Mouse (Mus musculus): ENCODE results near the gene Lrp5. TPM values are rescaled to one million over a fixed set of nuclear protein-coding genes. Genes with fewer than 3 reads are reported as not detected.
"Not testable (repeated sequence)": the region's sequence is repeated elsewhere in the genome, so short reads cannot be mapped to it uniquely, and the experiment has no call there.

Lrp5 gene
- polyA plus RNA-seq, 1 experiment: 44.1 TPM

GRCm38 (mm10) chr19:3695471-3695870 lies 9.1 kb upstream of the Lrp5 start:
- no peak for DNase-seq (ENCODE audit: low read depth)

DNA sequence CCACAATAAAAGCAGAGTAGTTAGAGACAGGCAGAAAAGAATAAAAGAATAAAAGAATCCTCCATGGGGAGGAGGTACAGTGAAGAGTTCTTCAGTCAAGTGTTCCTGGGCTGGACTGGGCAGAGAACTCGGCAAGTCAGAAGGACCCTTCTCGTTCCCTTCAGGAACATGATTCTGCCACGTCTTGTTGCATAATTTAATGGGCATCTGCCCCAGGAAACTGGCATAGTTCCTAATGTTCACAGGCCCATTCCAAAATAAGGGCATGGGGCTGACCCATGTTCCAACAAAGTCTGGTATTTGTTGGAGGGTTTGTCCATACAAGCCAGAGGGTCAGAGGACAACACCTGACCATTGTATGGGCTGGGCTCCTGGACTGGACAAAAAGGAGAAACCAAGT lies 8.6 kb upstream of the Lrp5 start:
- DNase-seq (ENCODE audit: low read depth): no peak

DNA sequence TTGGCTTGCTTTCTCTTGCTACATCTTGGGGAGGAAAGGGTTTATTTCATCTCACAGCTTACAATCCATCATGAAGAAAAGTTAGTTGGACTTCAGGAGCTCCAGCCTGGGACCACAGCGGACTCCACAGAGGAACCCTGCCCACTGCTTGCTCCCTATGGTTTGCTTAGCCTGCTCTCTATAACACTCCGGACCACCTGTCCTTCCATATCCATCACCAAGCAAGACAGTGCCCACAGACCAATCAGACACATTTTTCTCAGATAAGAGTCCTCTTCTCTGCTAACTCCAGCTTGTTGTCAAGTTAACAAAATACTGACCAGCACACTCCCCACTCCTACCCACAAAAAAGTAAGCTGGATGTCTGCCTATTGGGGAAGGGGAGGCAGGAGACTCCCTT lies 8.1 kb upstream of the Lrp5 start:
- DNase-seq (ENCODE audit: low read depth): no peak

DNA sequence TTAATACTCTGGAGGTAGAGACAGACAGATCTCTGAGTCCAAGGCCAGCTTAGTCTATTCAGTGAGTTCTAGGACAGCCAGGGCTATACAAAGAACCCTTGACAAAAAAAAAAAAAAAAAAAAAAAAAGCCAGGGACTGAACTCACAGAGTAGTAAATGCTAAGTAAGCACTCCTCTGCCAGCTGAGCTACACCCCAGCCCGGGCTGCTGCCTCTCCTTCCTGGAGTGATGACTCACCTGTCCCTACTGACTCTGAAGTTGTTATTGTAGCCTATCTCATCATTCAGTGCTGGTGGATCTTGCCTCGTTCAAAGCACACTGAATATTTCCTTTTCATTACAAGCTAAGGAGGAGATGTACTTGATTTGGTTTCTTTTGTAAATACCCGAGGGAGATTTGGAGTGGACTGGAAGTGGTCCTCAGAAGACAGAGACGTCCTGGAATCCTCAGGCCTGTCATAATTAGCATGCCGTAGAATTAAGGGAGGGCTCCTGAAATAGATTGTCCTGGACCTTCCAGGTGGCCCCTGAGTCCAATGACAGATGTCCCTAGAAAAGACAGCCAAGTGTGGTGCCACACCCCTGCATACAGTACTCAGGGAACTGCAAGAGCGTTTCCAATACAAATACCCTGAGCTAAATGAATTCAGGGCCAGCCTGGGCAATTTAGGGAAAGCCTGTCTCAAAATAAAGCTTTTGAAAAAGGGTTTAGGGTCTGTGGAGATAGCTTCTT lies 6.2 kb upstream of the Lrp5 start:
- no peak for DNase-seq (ENCODE audit: low read depth)

GRCm38 (mm10) chr19:3691337-3691736 lies 5.0 kb upstream of the Lrp5 start:
- no peak for DNase-seq (ENCODE audit: low read depth)

- no peak for DNase-seq (ENCODE audit: low read depth)
Measured at GRCm38 (mm10) chr19:3687676-3688171, 1.4 kb upstream of the Lrp5 start.

GRCm38 (mm10) chr19:3685611-3686214 lies 651 bp downstream of the Lrp5 start:
- no peak for DNase-seq (ENCODE audit: low read depth)

- no peak for DNase-seq (ENCODE audit: low read depth)
Measured at GRCm38 (mm10) chr19:3684957-3685580, 1.3 kb downstream of the Lrp5 start.

DNA sequence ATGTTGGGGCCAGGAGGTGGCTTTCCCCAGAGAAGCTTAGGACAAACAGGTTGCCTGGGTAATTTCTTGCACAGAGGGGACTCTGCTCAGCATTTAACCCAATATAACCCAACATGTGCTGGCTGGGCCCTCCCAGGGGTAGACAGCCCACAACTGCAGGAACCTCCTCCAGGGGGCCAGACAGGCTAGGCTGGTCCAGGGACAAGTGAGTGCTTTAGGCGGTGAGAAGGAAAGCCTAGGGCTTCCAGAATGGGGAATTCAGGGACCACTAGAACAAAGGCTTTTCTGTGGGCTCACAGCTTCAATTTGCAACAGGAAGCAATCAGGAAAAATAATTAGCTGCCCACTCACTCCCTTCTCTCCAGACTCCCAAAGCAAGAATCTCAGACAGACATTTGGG lies 1.9 kb downstream of the Lrp5 start:
- no peak for DNase-seq (ENCODE audit: low read depth)

GRCm38 (mm10) chr19:3681310-3681934 lies 4.9 kb downstream of the Lrp5 start:
- DNase-seq (ENCODE audit: low read depth): no peak

DNA sequence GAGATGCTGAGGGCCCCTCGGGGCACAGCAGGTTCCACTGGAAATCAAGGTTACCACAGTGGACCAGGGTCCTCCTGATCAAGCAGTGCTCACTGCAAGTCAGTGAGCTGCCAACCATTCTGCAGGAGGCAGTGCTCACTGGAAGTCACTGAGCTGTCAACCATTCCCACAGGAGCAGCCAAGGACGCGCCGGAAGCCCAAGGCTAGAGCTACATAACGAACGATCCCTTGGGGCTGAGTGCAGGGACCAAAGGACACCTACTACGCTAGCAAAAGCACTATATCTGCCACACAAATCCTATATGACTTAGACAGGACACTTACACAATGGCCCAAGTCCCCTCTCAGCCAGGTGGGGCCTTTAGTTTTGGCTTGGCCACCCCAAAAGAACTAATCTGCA lies 5.6 kb downstream of the Lrp5 start:
- no peak for DNase-seq (ENCODE audit: low read depth)

GRCm38 (mm10) chr19:3674122-3674855 lies 12.1 kb downstream of the Lrp5 start:
- no peak for DNase-seq (ENCODE audit: low read depth)

DNA sequence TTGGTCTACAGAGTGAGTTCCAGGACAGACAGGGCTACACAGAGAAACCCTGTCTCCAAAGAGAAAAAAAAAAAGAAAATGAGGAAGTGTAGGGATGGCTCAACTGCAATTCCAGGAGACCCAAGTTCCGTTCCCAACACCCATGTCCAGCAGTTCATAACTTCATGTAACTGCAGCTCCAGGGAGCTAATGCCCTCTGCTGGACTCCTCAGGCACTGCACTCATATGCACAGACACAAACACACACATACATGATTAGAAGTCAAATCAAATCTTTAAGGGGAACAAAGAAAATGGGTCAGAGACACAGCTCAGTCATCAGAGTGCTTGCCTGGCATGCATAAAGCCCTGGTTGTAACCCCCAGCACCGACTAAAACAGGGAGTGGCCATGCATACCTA lies 13.2 kb downstream of the Lrp5 start:
- no peak for DNase-seq (ENCODE audit: low read depth)

- no peak for DNase-seq (ENCODE audit: low read depth)
Measured at GRCm38 (mm10) chr19:3669100-3669499, 17.3 kb downstream of the Lrp5 start.

DNA sequence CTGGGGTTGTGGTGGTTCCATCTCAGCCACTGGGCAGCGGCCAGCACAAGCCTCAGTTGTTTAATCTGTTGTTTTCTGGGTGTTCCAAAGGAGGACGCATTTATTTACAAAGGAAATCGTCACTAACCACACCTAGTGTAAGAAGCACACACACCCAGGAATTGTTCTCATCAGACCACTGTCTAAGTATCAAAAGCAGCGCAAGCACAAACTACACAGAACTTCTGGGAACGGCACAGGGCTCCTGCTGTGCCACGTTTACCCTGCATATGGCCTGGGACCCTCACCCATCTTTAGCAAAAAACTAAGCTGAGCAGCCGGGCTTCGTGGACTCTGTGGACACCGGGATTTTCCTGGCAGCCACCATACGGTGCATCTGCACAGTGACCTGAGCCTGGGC lies 17.8 kb downstream of the Lrp5 start:
- no peak for DNase-seq (ENCODE audit: low read depth)

GRCm38 (mm10) chr19:3667979-3668378 lies 18.4 kb downstream of the Lrp5 start:
- no peak for DNase-seq (ENCODE audit: low read depth)

- no peak for DNase-seq (ENCODE audit: low read depth)
Measured at GRCm38 (mm10) chr19:3667155-3667895, 19.0 kb downstream of the Lrp5 start.

DNA sequence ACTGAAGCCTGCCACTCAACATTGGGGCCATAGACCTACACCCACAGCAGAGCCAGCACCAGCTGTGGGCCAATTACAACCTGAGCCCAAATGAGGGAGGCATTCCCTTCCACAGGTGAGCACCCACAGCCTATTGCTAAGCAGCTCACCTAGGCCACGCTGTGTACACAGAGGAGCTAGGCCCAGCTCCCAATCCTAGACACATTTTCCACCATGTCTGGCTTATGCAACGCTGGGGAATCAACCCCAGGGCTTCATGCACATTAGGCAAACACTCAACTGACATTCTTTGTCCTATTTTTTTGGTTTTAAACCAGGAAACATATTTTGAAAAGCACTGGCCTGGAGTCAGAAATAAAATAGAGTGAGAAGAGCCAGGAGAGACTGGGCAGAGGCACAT lies 19.7 kb downstream of the Lrp5 start:
- DNase-seq (ENCODE audit: low read depth): no peak

GRCm38 (mm10) chr19:3665510-3665909 lies 20.9 kb downstream of the Lrp5 start:
- no peak for DNase-seq (ENCODE audit: low read depth)

DNA sequence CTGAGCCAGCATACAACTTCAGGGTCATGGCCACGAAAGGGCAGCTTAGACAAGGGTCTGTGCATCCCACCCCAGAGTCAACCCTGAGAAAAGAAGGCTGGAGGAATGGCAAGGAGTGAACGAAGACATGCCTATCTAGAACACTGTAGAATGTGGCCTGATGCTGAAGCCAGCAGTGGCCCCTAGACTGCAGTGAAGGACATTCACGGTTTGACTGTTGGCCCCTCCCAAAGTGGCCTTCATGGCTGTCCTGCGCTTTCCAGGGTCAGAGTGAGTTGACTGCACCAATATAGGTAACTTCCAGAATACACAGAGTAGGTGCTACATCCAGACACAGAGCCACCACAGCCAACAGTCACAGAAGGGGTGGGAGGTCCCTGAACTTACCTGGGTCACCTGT lies 28.4 kb downstream of the Lrp5 start:
- DNase-seq (ENCODE audit: low read depth): no peak

DNA sequence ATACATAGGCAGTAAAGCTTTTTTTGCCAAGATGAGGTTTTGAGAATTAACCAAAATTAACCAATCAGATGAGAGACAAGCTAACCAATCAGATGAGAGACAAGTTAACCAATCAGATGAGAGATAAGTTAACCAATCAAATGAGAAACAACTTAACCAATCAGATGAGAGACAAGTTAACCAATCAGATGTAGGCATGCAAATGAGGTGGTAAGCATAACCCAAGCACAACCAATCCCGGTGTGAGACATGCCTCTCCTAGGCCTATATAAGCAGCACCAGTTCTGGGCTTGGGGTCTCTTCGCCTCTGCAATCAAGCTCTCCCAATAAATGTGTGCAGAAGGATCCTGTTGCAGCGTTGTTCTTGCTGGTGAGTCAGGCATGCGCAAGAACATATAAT lies 29.3 kb downstream of the Lrp5 start:
- DNase-seq (ENCODE audit: low read depth): not testable (repeated sequence)

Measured in gonadal fat pad, adult 2 months (tissue).